Mouse (Mus musculus) ES-E14 (cell line): ENCODE results near the gene Acvr1b. TPM values are rescaled to one million over a fixed set of nuclear protein-coding genes. Genes with fewer than 3 reads are reported as not detected.

Experiments used
- DNase-seq: peaks from one replicate; pipeline ENCODE4 v3.0.0-alpha.2; 2013; ENCODE audit warnings: low read depth, low spot score
- H3K27ac ChIP-seq: 2 replicates; pipeline ENCODE4 v1.5.1; 2012; ENCODE audit warnings: low read depth, mild to moderate bottlenecking, low read length, moderate library complexity, mixed read lengths; ENCODE audit not compliant: poor library complexity, insufficient read depth, severe bottlenecking
- H3K36me3 ChIP-seq: 2 replicates; pipeline ENCODE4 v1.6.1; 2012; ENCODE audit warnings: mild to moderate bottlenecking, low read length, moderate library complexity, mixed read lengths; ENCODE audit not compliant: control insufficient read depth, poor library complexity, insufficient read depth, severe bottlenecking
- H3K4me1 ChIP-seq, 2 experiments: fragments of 150-350 bp in 1 of 2; sonication (generic) in 1 of 2; 2 replicates each; pipeline ENCODE4 v1.6.1; 2012; ENCODE audit warnings: low read length in 2 of 2, mild to moderate bottlenecking in 1 of 2, mixed read lengths in 1 of 2; ENCODE audit not compliant: control insufficient read depth in 2 of 2, insufficient read depth in 2 of 2, poor library complexity in 1 of 2
- H3K4me3 ChIP-seq, 2 experiments: fragments of 150-350 bp in 1 of 2; sonication (generic) in 1 of 2; 2 replicates each; pipeline ENCODE4 v1.5.1; 2012; ENCODE audit warnings: low read length in 2 of 2, low read depth in 1 of 2, mild to moderate bottlenecking in 1 of 2, mixed read lengths in 1 of 2; ENCODE audit not compliant: insufficient read depth in 1 of 2, poor library complexity in 1 of 2, severe bottlenecking in 1 of 2
- H3K9ac ChIP-seq: 2 replicates; pipeline ENCODE4 v1.6.1; 2012; ENCODE audit warnings: low read depth, mild to moderate bottlenecking, low read length, mixed read lengths; ENCODE audit not compliant: poor library complexity, insufficient read depth, severe bottlenecking
- H3K9me3 ChIP-seq: fragments of 150-350 bp; sonication (generic); 2 replicates; pipeline ENCODE4 v1.6.1; 2012; ENCODE audit warnings: low read depth, mild to moderate bottlenecking, low read length; ENCODE audit not compliant: control insufficient read depth, insufficient read depth
- CHD2 ChIP-seq: IDR thresholded peaks from 2 replicates; pipeline ENCODE4 v1.6.1; 2014; ENCODE audit warnings: mild to moderate bottlenecking, low read depth, low read length, inconsistent platforms
- HCFC1 ChIP-seq: IDR thresholded peaks from 2 replicates; pipeline ENCODE4 v1.6.1; 2012; ENCODE audit warnings: low read length, inconsistent platforms, borderline replicate concordance; ENCODE audit not compliant: insufficient read depth
- MAFK ChIP-seq: IDR thresholded peaks from 2 replicates; pipeline ENCODE4 v1.6.1; 2014; ENCODE audit warnings: mild to moderate bottlenecking, low read depth, low read length, inconsistent platforms; ENCODE audit not compliant: insufficient read depth
- ZC3H11A ChIP-seq: IDR thresholded peaks from 2 replicates; pipeline ENCODE4 v1.6.1; 2012; ENCODE audit warnings: low read depth, mild to moderate bottlenecking, inconsistent platforms, low read length, borderline replicate concordance
- ZNF384 ChIP-seq: IDR thresholded peaks from 2 replicates; pipeline ENCODE4 v1.6.1; 2012; ENCODE audit warnings: low read depth, low read length, inconsistent platforms
- in situ Hi-C, 2 experiments: fragments of 600-800 bp; cut with MboI; formaldehyde crosslinking; loops; one replicate each; pipeline ENCODE4 v1.15.1; 2025; ENCODE audit warnings: low sequenced_read_pairs in 2 of 2, inconsistent platforms in 1 of 2; ENCODE audit not compliant: unreplicated experiment in 2 of 2
- total RNA-seq: library from RNA; depleted of rRNA; stranded (reverse); fragments of 300-350 nt; gene quantifications from 2 replicates; pipeline ENCODE4 v1.2.3, GENCODE M21; 2012

Gene Acvr1b
- total RNA-seq, 1 experiment, result 26.4 TPM

DNA sequence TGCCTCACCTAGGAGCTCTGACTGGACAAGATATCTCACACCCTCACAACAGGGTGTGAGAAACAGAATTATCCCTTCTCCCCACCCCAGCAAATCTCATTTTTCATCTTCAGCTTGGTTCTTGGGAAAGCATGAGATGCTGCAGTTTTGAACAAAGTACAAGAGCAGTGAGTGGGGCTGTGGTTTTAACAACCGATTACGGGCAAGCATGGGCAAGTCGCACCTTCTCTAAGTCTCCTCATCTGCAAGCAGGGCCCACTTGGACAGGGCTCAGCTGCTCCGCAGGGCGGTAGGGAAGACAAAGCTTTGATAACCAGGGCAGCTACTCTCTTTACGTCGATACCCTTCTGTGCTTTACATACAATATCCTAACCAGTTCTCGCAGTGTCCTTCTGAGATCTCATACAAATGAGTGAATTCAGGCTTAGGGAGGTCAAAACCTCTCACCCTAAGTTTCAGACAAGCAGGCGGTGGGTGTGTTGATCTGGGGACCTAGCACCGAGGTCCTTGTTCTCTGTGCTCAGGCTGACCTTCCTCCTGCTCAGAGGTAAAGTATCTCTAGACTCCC is 3.4 kb upstream of the Acvr1b start:
- Histone ChIP-seq H3K27ac (no peak overlapping the region), H3K4me3 (no peak overlapping the region), H3K4me1 (peaks cover 4 to 5% of the 10 kb centered on the region in 2 experiments; a peak in 1 of 4 replicates), H3K9ac (no peak overlapping the region), H3K9me3 (no peaks in the 10 kb centered on the region), H3K36me3 (no peaks in the 10 kb centered on the region)
- in situ Hi-C loops, result no loop called here
- no peak for DNase-seq
- TF ChIP-seq MAFK, result no peak
- no peak for TF ChIP-seq ZNF384
- no peak for TF ChIP-seq ZC3H11A
- TF ChIP-seq HCFC1, result no peak
- TF ChIP-seq CHD2, result no peak

DNA sequence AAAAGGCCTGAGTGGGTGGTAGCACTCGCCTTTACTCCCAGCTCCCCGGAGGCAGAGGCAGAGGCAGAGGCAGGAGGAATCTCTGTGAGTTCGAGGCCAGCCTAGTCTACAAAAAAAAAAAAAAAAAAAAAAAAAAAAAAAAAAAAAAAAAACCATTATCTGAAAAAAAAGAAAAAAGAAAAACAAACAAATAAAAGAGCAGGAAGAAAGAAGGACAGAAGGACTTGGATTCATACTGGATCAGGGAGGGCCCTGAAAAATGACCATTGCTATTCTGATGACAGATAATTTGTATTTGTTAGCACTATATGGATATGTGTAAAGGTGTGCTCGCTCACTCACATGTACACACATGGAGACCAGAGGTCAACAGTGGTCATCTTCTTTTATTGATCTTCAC is 2.6 kb upstream of the Acvr1b start:
- Histone ChIP-seq H3K36me3 (no peaks in the 10 kb centered on the region), H3K9me3 (no peaks in the 10 kb centered on the region), H3K27ac (no peak overlapping the region), H3K4me3 (no peak overlapping the region), H3K9ac (no peak overlapping the region), H3K4me1 (peaks cover 4 to 6% of the 10 kb centered on the region in 2 experiments; a peak in 3 of 4 replicates)
- TF ChIP-seq MAFK, result no peak
- 0 out of 2 replicates have a peak, but pooled peaks have one; percentile 9 for TF ChIP-seq ZNF384
- in situ Hi-C loops, result no loop called here
- no peak for DNase-seq

DNA sequence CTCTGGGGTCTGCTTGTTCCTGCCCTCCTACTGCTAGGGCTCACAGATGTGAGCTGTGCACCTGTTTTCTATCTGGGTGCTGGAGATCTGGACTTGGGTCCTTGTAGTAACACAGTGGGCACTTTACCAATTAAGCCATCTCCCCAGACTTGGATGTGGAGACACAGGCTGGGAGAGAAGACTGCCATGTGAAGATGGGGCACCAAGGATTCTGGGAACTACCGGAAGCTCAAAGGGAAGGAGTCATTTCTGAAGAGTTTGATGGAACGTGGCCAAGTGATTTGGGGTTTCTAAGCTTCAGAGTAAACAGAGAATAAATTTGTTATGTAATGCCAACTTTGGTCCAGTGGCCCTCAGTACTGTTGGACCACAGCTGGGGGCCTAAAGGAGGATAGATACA is 1.9 kb upstream of the Acvr1b start:
- H3K9me3 ChIP-seq, result no peaks in the 10 kb centered on the region
- in situ Hi-C loops, result no loop called here
- H3K4me1 ChIP-seq, result peaks cover 4 to 9% of the 10 kb centered on the region in 2 experiments; a peak in 3 of 4 replicates
- H3K27ac ChIP-seq, result no peak overlapping the region
- DNase-seq, result no peak
- no peaks in the 10 kb centered on the region for H3K36me3 ChIP-seq
- H3K9ac ChIP-seq, result no peak overlapping the region
- no peak overlapping the region for H3K4me3 ChIP-seq
- no peak for TF ChIP-seq ZC3H11A
- TF ChIP-seq MAFK, result no peak
- TF ChIP-seq HCFC1, result no peak
- TF ChIP-seq CHD2, result no peak
- TF ChIP-seq ZNF384, result no peak

DNA sequence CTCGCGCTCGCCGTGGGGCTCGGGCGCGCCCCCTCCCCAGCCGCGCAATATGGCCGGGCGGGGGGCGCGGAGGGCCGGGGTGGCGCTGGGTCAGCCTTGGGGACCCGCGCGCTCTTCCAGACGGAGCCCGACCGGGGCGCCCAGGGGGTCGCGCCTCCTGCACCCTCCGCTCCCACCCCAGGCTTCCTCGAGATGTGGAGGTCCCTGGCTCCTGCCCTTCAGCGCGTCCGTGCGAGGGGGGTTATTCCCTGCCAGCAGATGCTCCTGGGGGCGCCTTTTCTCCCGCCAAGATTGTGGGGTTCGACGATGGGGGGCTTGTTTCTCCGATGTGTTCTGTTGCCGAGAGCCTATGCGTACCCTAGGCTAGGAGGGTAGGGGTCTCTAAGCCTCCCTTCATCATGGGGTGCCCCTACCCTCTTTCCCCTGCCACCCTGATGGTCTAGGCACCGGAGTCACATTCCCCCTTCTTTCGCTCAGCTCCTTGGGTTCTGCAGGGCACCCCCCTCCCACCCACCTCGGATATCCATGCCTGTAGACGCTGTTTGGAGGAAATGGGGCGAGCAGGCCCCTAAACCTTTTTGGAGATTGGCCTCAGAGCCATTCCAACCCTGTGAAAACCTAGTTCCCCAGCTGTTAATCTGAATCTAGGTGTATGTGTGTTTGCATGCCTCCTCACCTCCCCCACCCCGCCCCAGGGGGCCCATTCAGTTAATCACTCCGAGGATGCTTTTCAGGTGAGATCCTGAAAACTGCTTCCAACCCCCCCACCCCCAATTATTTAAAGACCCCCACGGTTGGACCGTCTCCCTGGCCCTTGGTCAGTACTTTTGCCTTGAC is 645 bp downstream of the Acvr1b start:
- no peak overlapping the region for H3K27ac ChIP-seq
- in situ Hi-C loops, result no loop called here
- H3K4me3 ChIP-seq, result peak overlapping the region; percentile 81 to 91
- TF ChIP-seq HCFC1 (no peak), ZC3H11A (no peak), MAFK (no peak), ZNF384 (no peak), CHD2 (no peak)
- no peaks in the 10 kb centered on the region for H3K36me3 ChIP-seq
- H3K9ac ChIP-seq, result peak overlapping the region; percentile 77
- no peaks in the 10 kb centered on the region for H3K9me3 ChIP-seq
- DNase-seq, result no peak
- peaks cover 9 to 17% of the 10 kb centered on the region in 2 experiments; a peak in 3 of 4 replicates for H3K4me1 ChIP-seq
